Mouse (Mus musculus): Measurements from ENCODE around the gene Frmd4a. TPM values are rescaled to one million over a fixed set of nuclear protein-coding genes. Genes with fewer than 3 reads are reported as not detected.

Frmd4a gene
- total RNA-seq (2023) = 1 to 10 TPM; 8.0 to 9.6 TPM

GRCm38 (mm10) chr2:4017528-4018288 lies at the start of gene Frmd4a:
Gene Frmd4a, plus strand, starts transcription at chr2:4017717.

GRCm38 (mm10) chr2:4651500-4652285 lies 634.2 kb downstream of the Frmd4a start, which contains the start of gene Prpf18:
Gene Prpf18, minus strand, starts transcription at chr2:4652113.

